Mouse (Mus musculus): ENCODE results near the gene Atp6v0b. TPM values are rescaled to one million over a fixed set of nuclear protein-coding genes. Genes with fewer than 3 reads are reported as not detected.

The Atp6v0b gene
- polyA plus RNA-seq, 1 experiment from 2014 or later, result 618 TPM

DNA sequence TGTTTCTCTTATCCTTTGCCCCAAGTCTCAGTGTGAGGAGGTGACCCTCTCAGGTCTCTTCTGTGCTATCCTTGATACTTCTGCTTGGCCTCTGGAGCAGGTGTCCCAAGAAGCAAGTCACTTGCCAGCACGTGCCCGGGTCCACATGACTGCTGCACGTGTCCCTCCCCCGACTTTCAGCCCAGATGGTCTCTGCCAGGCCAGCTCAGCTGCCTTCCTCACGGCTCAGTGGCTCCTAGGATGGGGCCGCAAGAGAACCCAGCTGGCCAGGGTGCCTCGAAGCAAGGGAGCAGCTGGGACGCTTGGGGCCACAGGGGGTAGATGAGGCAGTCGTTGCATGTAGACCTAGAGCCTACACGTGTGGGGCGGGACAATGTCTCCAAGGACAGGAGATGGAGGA is 41.8 kb downstream of the Atp6v0b start:
- Histone ChIP-seq H3K4me2 (no peak overlapping the region), H3K27ac (no peak overlapping the region), H3K9ac (no peak overlapping the region), H3K36me3 (replicated peaks) (no peaks in the 10 kb centered on the region), H3K4me3 (no peak overlapping the region), H3K4me1 (peaks cover 10% of the 10 kb centered on the region; the same call in 1 of the 2 replicates), H3K27me3 (replicated peaks) (no peaks in the 10 kb centered on the region; the same call in 1 of the 2 replicates), H3K9me3 (no peaks in the 10 kb centered on the region)
- 66% methylated on average over 11 of the region's 11 CpGs for WGBS
- no peak for ATAC-seq (replicated peaks)

DNA sequence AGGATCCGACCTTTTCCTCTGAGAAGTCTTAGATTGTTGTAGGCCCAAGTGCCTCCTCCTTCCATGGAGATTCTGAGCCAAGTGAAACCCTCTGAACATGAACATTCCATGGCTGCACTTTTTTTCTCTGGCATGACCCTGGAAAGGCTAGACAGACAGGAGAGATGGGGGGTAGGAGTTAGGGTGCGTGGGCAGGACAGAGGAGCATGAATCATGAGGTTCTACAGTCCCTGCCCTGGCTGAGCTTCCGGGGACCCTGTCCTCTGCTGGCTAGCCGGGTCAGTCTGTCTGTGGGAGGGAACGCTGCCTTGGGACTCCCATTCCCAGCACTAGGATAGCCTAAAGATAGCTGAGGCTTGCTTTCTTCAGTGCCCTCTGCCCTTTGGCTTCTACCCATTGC is 42.7 kb downstream of the Atp6v0b start:
- Histone ChIP-seq H3K36me3 (replicated peaks) (no peaks in the 10 kb centered on the region), H3K9ac (no peak overlapping the region), H3K9me3 (no peaks in the 10 kb centered on the region), H3K27me3 (replicated peaks) (no peaks in the 10 kb centered on the region; the same call in 1 of the 2 replicates), H3K4me1 (peaks cover 6% of the 10 kb centered on the region; the same call in 1 of the 2 replicates), H3K4me2 (no peak overlapping the region), H3K4me3 (no peak overlapping the region), H3K27ac (no peak overlapping the region)
- 85% methylated on average over 5 of the region's 5 CpGs for WGBS
- ATAC-seq (replicated peaks), result no peak

- Histone ChIP-seq H3K36me3 (replicated peaks) (no peaks in the 10 kb centered on the region), H3K27me3 (replicated peaks) (no peaks in the 10 kb centered on the region; the same call in 1 of the 2 replicates), H3K4me1 (no peaks in the 10 kb centered on the region), H3K9ac (no peak overlapping the region), H3K9me3 (no peaks in the 10 kb centered on the region), H3K4me2 (no peak overlapping the region), H3K27ac (no peak overlapping the region), H3K4me3 (no peak overlapping the region)
- ATAC-seq (replicated peaks), result no peak
- WGBS, result 84% methylated on average over 5 of the region's 5 CpGs
These were observed 44.0 kb downstream of the Atp6v0b start for GRCm38 (mm10) chr4:117843101-117843500.

DNA sequence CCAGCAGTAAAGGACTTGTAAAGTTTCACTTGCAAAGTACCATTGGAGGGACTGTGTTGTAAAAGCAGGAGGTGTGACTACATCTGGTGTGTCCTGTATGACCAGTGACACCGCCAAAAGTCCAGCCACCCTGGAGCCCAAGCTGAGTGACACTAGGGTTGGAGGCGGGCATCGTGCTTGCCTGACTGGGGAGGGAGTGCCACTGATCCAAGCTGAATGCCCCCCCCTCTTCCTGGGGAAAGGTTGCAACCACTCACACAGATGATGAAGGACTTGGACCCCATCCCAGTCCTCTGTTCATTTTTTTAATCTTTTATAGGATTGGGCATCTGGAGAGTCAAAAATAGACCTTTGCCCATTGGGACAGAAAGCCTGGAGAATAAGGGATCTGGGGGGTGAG is 45.6 kb downstream of the Atp6v0b start:
- Histone ChIP-seq H3K9me3 (no peaks in the 10 kb centered on the region), H3K9ac (no peak overlapping the region), H3K4me3 (no peak overlapping the region), H3K27ac (no peak overlapping the region), H3K4me2 (no peak overlapping the region), H3K27me3 (replicated peaks) (no peaks in the 10 kb centered on the region; the same call in 1 of the 2 replicates), H3K4me1 (peaks cover 3% of the 10 kb centered on the region; the same call in 1 of the 2 replicates), H3K36me3 (replicated peaks) (no peaks in the 10 kb centered on the region)
- WGBS, result 91% methylated on average over 3 of the region's 3 CpGs
- no peak for ATAC-seq (replicated peaks)

DNA sequence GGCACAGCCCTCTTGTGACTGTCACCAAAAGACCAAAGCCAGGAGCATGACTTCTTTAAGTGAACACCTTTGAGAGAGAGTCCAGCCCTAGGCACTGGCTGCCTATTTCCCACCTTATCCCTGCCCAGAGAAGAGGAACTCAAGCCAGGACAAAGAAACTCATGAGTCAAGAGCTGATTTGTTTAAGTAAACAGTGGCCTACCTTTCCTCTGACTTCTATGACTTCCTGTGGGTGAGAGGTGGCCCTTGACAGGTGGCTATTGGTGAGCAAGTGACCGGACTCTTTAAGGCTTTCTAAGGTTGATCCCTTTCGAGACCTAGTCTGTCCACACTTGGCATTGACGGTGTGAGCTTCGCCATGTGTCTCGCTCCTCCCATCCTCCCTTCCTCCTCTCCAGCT is 46.3 kb downstream of the Atp6v0b start:
- Histone ChIP-seq H3K4me3 (no peak overlapping the region), H3K36me3 (replicated peaks) (no peaks in the 10 kb centered on the region), H3K9me3 (no peaks in the 10 kb centered on the region), H3K27ac (no peak overlapping the region), H3K4me2 (no peak overlapping the region), H3K27me3 (replicated peaks) (no peaks in the 10 kb centered on the region; the same call in 1 of the 2 replicates), H3K9ac (no peak overlapping the region), H3K4me1 (peaks cover 3% of the 10 kb centered on the region; the same call in 1 of the 2 replicates)
- 96% methylated on average over 5 of the region's 5 CpGs for WGBS
- no peak for ATAC-seq (replicated peaks)

DNA sequence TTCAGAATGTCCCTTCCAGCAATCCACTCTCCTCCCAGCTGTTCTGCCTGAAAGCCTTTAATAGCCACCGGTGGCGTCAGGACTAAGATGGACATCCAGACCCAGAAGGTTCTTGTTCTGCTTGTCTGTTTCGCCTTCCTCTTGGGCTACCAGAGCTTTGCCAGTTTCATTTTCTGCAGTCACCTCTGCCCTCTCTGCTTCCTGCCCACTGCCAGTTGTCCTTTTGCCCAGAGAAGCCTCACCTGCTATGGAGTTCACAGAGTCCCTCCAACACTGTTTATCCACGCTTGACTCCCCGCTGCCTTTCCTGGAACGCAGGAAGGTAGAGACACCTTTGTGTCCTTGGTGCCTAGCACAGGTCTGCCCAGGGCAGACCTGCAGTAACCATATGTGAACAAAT is 47.8 kb downstream of the Atp6v0b start:
- Histone ChIP-seq H3K9ac (no peak overlapping the region), H3K4me2 (no peak overlapping the region), H3K27me3 (replicated peaks) (no peaks in the 10 kb centered on the region), H3K27ac (no peak overlapping the region), H3K9me3 (no peaks in the 10 kb centered on the region), H3K4me3 (no peak overlapping the region), H3K36me3 (replicated peaks) (no peaks in the 10 kb centered on the region), H3K4me1 (peaks cover 10% of the 10 kb centered on the region)
- no peak for ATAC-seq (replicated peaks)
- WGBS, result 84% methylated on average over 6 of the region's 6 CpGs

DNA sequence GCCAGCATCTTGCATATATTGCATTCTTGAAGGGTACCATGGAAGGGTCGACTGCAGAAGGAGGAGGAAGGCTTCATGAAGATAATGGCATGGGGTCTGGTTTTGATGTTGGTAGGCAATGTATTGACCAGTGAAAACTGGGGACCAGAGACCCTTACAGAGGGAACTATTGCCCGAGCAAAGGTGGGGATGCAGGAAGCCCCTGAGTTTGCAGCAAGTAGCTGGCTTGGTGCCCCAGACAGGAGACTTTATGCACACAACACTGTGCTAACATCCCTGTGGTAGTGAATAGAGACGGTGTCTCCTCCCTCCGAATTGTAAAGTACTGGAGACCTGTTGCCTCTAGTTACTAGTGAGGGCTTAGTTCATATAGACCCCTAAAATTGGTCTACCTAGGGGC is 49.9 kb downstream of the Atp6v0b start:
- Histone ChIP-seq H3K36me3 (replicated peaks) (no peaks in the 10 kb centered on the region), H3K4me3 (no peak overlapping the region), H3K4me1 (peaks cover 13% of the 10 kb centered on the region), H3K9ac (no peak overlapping the region), H3K4me2 (0 out of 2 replicates have a peak overlapping the region, but pooled peaks have one; percentile 65), H3K9me3 (no peaks in the 10 kb centered on the region), H3K27ac (no peak overlapping the region), H3K27me3 (replicated peaks) (0 out of 2 replicates have a peak, but pooled peaks cover 3% of the 10 kb centered on the region)
- no peak for ATAC-seq (replicated peaks)
- 76% methylated on average over 4 of the region's 4 CpGs for WGBS

GRCm38 (mm10) chr4:117836204-117836767 is 50.8 kb downstream of the Atp6v0b start:
- WGBS, result under 1% methylated on average over 48 of the region's 48 CpGs

DNA sequence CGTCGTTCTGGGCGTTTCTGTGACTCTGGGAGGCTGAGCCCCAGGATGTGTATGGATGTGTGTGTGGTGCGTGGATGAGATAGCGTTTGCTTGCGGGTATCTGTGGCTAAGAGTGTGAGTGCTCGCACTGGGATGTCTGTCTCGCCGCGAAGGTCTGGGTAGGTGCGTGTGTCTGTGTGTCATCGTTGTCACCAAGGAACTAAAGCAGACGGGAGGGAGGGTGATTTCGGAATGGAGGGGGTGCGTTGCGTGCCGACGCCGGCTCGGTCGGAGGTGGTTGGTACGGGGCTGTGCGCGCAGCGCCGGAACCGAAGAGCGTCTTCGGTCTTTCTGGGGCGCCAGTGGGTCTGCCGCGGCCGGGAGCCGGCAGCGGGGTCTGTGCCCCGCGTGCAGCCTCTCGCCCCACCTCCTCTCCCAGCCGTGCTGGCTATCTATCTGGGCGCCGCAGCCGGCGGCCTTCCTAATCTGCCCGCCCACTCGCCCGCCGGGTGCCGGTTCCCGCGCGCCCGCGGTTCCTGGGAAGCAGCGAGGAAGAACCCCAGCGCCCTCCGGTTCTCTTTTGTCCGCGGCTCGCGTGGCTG is 51.5 kb downstream of the Atp6v0b start:
- under 1% methylated on average over 60 of the region's 60 CpGs for whole genome bisulfite sequencing
- peaks cover 13% of the 10 kb centered on the region for H3K4me1 ChIP-seq
- H3K9me3 ChIP-seq, result no peaks in the 10 kb centered on the region
- peak; percentile 69 for ATAC-seq (replicated peaks)
- H3K36me3 ChIP-seq (replicated peaks), result no peaks in the 10 kb centered on the region
- peak overlapping the region; percentile 73 for H3K4me3 ChIP-seq
- H3K4me2 ChIP-seq, result peak overlapping the region; percentile 65
- peak overlapping the region; percentile 75 for H3K9ac ChIP-seq
- H3K27ac ChIP-seq, result peak overlapping the region; percentile 86
- 0 out of 2 replicates have a peak, but pooled peaks cover 3% of the 10 kb centered on the region for H3K27me3 ChIP-seq (replicated peaks)

More at GRCm38 (mm10) chr4:117836204-117836767, 50.8 kb downstream of the Atp6v0b start:
- peak overlapping the region; percentile 75 for H3K9ac ChIP-seq
- no peaks in the 10 kb centered on the region for H3K9me3 ChIP-seq
- 0 out of 2 replicates have a peak, but pooled peaks cover 3% of the 10 kb centered on the region for H3K27me3 ChIP-seq (replicated peaks)
- peak; percentile 91 for ATAC-seq (replicated peaks)
- H3K36me3 ChIP-seq (replicated peaks), result no peaks in the 10 kb centered on the region
- H3K4me2 ChIP-seq, result peak overlapping the region; percentile 65
- H3K4me3 ChIP-seq, result peak overlapping the region; percentile 73
- H3K27ac ChIP-seq, result peak overlapping the region; percentile 86
- peaks cover 13% of the 10 kb centered on the region for H3K4me1 ChIP-seq

DNA sequence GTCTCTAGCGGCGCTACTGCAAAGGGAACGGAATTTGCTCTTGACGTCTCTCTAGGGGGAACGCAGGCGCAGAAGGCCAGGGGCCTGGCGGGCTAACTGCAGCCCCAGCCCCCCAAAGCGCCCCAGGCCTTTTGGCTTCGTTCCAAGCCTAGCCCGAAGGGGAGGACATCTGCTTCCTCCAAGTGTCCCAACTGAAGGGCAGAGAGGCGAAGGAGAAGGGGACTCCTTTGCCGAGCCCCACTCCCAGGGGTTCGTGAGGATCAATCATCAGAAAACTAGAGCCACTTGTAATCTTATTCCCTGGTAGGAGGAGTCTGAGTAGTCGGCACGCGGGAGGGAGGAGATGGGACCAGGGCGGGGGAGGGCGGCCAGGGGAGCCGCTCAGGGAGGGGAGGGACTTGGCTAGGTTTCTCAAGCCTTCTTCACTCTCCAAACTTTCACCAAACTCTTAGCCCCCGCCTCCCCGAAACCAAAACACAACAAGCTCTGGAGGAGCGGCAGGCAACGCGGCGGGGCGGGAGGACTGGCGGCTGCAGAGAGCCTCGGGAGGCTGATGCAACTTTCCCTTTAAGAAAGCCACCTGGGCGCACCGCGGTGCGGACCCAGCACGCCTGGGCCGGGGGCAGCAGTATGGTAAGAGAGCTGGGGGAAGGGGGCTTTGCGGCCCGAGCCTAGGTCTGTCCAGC is 52.1 kb downstream of the Atp6v0b start:
- peak overlapping the region; percentile 86 for H3K27ac ChIP-seq
- ATAC-seq (replicated peaks), result peak; percentile 48
- 0 out of 2 replicates have a peak, but pooled peaks cover 5% of the 10 kb centered on the region for H3K27me3 ChIP-seq (replicated peaks)
- WGBS, result 1% methylated on average over 36 of the region's 36 CpGs
- no peaks in the 10 kb centered on the region for H3K9me3 ChIP-seq
- peak overlapping the region; percentile 75 for H3K9ac ChIP-seq
- peak overlapping the region; percentile 73 for H3K4me3 ChIP-seq
- H3K4me1 ChIP-seq, result peaks cover 15% of the 10 kb centered on the region
- no peaks in the 10 kb centered on the region for H3K36me3 ChIP-seq (replicated peaks)
- H3K4me2 ChIP-seq, result peak overlapping the region; percentile 65

GRCm38 (mm10) chr4:117834457-117834844 is 52.7 kb downstream of the Atp6v0b start, which contains the start of gene Slc6a9:
TSS of gene Slc6a9 (plus strand) at chr4:117834506.
- Histone ChIP-seq H3K9me3 (no peaks in the 10 kb centered on the region), H3K4me3 (peak within 1 kb of the TSS; percentile 73)
- ATAC-seq (replicated peaks), result no peak

More at GRCm38 (mm10) chr4:117834457-117834844, 52.7 kb downstream of the Atp6v0b start, which contains the start of gene Slc6a9:
- Histone ChIP-seq H3K9ac (peak within 1 kb of the TSS; percentile 75), H3K27me3 (replicated peaks) (0 out of 2 replicates have a peak, but pooled peaks cover 5% of the 10 kb centered on the region), H3K4me1 (peaks cover 20% of the 10 kb centered on the region), H3K36me3 (replicated peaks) (no peaks in the 10 kb centered on the region), H3K27ac (peak within 1 kb of the TSS; percentile 86), H3K4me2 (peak within 1 kb of the TSS; percentile 65)
- WGBS, result 24% methylated on average over 3 of the region's 3 CpGs
